Mouse (Mus musculus) ES-Bruce4 (cell line): ENCODE results near the gene Brsk2.

ENCODE experiments used
- CTCF ChIP-seq: IDR thresholded peaks from one replicate; pipeline ENCODE4 v1.8.1; 2011; ENCODE audit warnings: low read depth, low read length
- POLR2A ChIP-seq: IDR thresholded peaks from one replicate; pipeline ENCODE4 v1.8.1; 2011; ENCODE audit warnings: low read length; ENCODE audit not compliant: insufficient read depth

DNA sequence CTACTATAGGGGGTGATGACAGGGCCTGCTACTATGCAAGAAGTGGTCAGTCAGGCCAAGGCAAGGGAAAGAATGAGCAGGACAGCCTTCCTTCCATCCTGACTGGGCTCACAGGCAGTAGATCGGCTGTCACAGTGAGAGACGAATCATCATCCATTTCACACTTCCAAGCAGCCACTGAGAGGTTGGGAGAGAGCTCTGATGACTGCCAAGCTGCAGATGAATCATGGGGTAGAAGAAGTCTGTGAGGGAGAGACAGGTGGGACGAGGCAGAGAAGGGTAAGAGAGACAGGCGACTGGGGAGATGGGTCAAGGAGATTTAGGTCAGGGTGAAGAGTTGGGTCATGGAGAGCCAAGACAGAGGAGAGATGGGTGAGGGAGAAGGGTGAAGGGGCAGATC lies 3.4 kb downstream of the Brsk2 start:
- TF ChIP-seq CTCF, result no peak
- TF ChIP-seq POLR2A, result no peak
